Mouse (Mus musculus): ENCODE measurements at regions not wholly inside any gene's neighbourhood (a gene's known extent, or its start where the extent isn't known, plus 50 kb on each side); places are given as distances from the start of the nearest gene placed in this dataset.

DNA sequence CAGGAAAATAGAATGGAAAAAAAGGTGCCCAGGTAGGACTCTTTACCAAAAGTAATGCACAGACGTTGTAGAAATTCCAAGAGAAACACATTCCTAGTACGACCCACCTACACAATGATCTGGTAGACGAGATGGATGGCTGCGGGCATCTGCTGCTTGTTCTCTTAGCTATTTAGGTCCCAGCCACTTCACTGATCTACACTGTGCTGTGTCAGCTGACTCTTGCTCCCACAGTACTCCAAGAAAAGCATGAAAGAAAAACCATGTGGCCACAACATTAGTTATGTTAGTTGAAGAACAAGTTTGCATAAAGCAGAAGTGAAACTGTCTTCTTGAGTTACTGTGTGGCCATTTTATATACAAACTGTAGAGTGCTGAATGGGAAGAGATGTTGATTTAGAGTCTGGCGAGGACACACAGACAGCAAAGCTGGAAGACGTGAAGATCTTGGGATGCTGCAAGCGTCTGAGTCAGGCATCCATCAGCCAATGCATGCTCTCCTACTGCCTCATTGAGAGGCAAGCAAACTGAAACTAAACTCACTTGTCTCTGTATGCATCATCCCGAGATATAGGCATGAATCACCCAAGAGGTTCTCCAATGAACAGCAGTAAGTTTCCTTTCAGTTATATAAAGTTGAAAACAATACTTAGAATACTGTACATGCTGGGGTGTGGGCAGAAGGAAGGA is 626.6 kb downstream of the Dok5 start:
- Histone ChIP-seq H3K36me3 (no peaks in the 10 kb centered on the region), H3K27ac (replicated peaks) (no peak overlapping the region), H3K4me3 (no peak overlapping the region), H3K9ac (no peak overlapping the region), H3K27me3 (no peaks in the 10 kb centered on the region), H3K4me1 (replicated peaks) (no peaks in the 10 kb centered on the region), H3K4me2 (no peak overlapping the region), H3K9me3 (peaks cover 2% of the 10 kb centered on the region; the same call in 1 of the 2 replicates)
- 90% methylated on average over 8 of the region's 8 CpGs for WGBS
- ATAC-seq (ENCODE audit: low FRiP score, low read depth): no peak

DNA sequence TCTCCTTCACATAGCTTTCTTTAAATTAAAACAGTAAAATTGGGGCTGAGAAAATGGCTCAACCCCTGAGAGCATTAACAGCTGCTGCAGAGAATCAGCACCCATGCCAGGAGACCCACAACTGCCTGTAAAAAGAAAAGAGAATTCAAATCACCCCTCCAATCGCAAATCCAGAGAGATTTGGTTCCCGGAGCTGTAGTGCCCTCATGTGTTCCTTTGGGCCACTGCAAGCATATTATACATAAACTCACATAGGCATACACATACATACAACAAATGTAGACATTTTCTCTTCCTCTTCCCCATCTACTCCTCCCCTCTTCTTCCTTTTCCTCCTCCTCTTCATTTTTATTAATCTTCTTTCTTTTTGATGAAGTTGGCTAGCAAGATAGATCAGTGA is 616.5 kb downstream of the Dok5 start:
- Histone ChIP-seq H3K4me2 (no peak overlapping the region), H3K36me3 (no peaks in the 10 kb centered on the region), H3K27me3 (no peaks in the 10 kb centered on the region), H3K27ac (replicated peaks) (no peak overlapping the region), H3K9ac (no peak overlapping the region), H3K9me3 (no peaks in the 10 kb centered on the region), H3K4me3 (no peak overlapping the region), H3K4me1 (replicated peaks) (no peaks in the 10 kb centered on the region)
- WGBS: 93% methylated on average over 2 of the region's 2 CpGs
- ATAC-seq (ENCODE audit: low FRiP score, low read depth): no peak

DNA sequence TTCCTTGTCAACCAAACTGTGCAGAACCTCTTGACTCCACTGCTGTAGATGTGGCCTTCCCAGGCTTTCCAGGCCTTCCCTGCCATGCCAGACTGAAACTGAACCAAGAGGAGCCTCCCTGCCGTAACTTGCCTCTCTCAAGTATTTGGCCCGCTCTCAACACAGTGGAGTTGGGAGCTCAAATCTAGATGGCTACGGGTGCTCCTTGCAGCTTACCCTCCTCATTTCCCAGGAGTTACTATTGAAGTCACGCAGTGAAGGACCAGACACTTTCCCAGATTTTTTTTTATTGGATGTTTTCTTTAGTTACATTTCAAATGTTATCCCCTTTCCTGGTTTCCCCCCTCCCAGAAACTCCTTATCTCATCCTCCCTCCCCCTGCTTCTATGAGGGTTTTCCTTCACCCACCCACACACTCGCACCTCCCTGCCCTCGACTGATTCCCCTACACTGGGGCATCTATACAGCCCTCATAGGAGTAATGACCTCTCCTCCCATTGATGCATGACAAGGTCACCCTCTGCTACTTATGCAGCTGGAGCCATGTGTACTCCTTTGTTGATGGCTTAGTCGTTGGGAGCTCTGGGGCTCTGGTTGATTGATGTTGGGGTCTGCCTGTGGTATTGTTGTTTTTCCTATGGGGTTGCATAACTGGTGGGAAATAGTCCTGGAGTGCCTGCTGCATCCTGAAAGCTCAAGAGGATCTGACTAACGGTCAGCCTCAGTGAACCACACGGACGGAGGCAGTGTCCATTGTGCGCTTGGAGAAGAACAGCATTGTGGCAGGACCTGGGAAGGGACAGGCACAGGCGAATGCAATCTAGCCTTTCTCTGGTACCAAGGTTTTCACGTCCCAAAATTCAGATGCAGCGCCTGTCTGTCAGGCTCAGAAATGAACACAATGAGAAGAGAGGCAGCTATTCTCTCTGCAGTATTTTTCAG is 602.5 kb downstream of the Dok5 start:
- Histone ChIP-seq H3K4me3 (no peak overlapping the region), H3K9me3 (no peaks in the 10 kb centered on the region), H3K4me2 (no peak overlapping the region), H3K27ac (replicated peaks) (no peak overlapping the region), H3K27me3 (no peaks in the 10 kb centered on the region), H3K36me3 (no peaks in the 10 kb centered on the region), H3K4me1 (replicated peaks) (0 out of 2 replicates have a peak, but pooled peaks cover 6% of the 10 kb centered on the region), H3K9ac (no peak overlapping the region)
- WGBS: 37% methylated on average over 14 of the region's 14 CpGs
- no peak for ATAC-seq (ENCODE audit: low FRiP score, low read depth)

DNA sequence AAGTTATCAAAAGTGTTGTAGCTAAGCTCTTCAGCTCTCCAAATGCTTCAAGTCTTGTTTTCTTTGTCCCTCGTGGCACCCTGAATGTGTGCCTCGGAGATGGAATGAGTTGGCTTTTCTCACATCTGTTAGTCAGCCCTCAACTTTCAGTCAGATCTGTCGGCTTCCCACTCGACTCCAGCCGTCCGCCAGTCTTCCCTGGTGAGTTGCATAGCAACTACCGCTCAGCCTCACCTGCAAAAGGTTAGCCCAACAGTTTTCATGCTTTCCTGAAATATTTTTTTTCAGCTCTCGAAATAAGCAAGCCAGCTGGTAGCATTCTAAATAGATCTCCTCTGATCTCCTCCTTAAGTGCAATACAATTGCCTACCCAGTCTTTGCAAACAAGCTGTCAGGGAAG is 601.2 kb downstream of the Dok5 start:
- H3K9me3 ChIP-seq: no peaks in the 10 kb centered on the region
- H3K4me2 ChIP-seq: no peak overlapping the region
- H3K9ac ChIP-seq: no peak overlapping the region
- no peaks in the 10 kb centered on the region for H3K36me3 ChIP-seq
- H3K4me3 ChIP-seq: no peak overlapping the region
- no peak for ATAC-seq (ENCODE audit: low FRiP score, low read depth)
- no peak overlapping the region for H3K27ac ChIP-seq (replicated peaks)
- 87% methylated on average over 8 of the region's 8 CpGs for WGBS
- 0 out of 2 replicates have a peak, but pooled peaks cover 6% of the 10 kb centered on the region for H3K4me1 ChIP-seq (replicated peaks)
- H3K27me3 ChIP-seq: no peaks in the 10 kb centered on the region

DNA sequence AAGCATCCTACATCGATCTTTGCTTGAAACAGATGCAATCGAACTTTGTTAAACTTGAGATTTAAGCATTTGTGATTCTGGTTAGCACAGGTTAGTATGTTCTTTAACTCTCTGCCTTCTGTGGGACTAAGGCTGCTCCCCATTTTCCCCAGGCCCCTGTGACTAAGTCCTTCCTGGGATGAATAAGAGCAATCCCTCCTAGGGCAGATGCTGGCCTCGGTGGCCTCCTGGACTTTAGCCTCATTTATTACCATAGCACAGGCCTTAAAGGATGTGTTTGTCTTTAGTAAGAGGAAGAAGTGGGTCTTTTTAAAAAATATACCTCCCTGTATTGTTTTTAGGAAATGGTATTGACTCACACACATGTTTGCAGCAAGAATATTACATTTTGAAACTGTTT is 599.9 kb downstream of the Dok5 start:
- Histone ChIP-seq H3K9me3 (no peaks in the 10 kb centered on the region), H3K27ac (replicated peaks) (no peak overlapping the region), H3K4me3 (no peak overlapping the region), H3K36me3 (no peaks in the 10 kb centered on the region), H3K9ac (no peak overlapping the region), H3K4me2 (no peak overlapping the region), H3K4me1 (replicated peaks) (0 out of 2 replicates have a peak, but pooled peaks cover 6% of the 10 kb centered on the region), H3K27me3 (no peaks in the 10 kb centered on the region)
- no peak for ATAC-seq (ENCODE audit: low FRiP score, low read depth)
- WGBS: 98% methylated on average over 3 of the region's 3 CpGs

DNA sequence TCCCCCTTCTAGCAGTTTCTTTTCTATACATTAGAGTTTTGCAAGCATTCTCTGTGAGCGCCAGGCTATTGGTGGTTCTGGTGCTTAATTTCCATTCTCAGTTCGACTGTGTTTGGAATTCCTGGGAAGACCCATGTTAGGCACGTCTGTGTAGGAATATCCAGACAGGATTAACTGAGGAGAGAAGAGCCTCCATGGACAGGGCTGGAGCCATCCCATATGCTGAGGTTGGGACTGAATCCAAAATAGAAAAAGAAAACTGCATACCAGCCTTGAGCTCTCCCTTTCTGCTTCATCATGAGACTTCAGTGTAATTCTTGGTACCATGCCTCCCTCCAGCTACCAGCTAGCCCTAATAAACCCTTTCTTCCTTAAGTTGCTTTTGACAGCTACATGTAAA is 595.3 kb downstream of the Dok5 start:
- Histone ChIP-seq H3K4me1 (replicated peaks) (no peaks in the 10 kb centered on the region), H3K4me3 (no peak overlapping the region), H3K9me3 (no peaks in the 10 kb centered on the region), H3K36me3 (no peaks in the 10 kb centered on the region), H3K4me2 (no peak overlapping the region), H3K27ac (replicated peaks) (no peak overlapping the region), H3K27me3 (no peaks in the 10 kb centered on the region), H3K9ac (no peak overlapping the region)
- ATAC-seq (ENCODE audit: low FRiP score, low read depth): no peak
- 71% methylated on average over 3 of the region's 3 CpGs for WGBS

DNA sequence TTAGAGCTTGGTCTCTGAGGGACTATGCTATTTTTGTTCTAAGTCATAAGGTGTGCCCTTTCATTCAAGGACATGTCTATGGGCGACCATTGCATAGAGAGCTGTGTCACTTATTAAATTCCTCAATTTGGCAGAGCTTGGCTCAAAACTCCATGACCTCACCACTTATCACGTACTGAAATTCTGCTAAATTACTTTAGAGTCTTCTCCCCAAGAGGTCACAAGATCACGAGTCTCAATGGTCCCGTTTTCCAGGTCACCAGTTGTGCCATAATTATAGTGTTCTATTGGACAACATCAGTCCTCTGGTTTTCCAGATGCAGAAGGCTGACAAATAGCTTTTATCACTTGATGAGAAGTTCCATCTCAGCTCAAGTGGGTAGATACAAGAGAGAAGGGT is 576.9 kb downstream of the Dok5 start:
- Histone ChIP-seq H3K36me3 (no peaks in the 10 kb centered on the region), H3K27ac (replicated peaks) (no peak overlapping the region), H3K27me3 (no peaks in the 10 kb centered on the region), H3K9ac (no peak overlapping the region), H3K9me3 (no peaks in the 10 kb centered on the region), H3K4me1 (replicated peaks) (peaks cover 6% of the 10 kb centered on the region), H3K4me3 (no peak overlapping the region), H3K4me2 (no peak overlapping the region)
- 84% methylated on average over 4 of the region's 4 CpGs for WGBS
- no peak for ATAC-seq (ENCODE audit: low FRiP score, low read depth)

DNA sequence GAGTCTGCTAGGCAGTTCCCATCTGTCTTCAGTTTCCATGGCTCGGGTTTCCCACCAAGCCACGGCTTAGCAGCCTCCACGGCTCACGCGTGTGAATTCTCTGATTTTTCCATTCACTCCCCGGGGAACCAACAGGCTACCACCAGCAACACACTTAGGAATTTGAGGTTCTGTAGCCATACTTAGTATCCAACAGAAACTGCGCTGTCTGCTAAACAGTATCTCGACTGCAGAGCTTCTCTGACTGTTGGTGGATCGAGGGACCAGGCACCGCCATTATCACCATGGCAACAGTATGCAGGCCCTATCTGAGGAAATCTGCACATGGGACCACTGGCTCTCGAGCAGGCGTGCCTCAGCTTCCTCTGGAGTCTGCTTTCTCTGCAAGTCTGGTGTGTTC is 574.4 kb downstream of the Dok5 start:
- Histone ChIP-seq H3K27me3 (no peaks in the 10 kb centered on the region), H3K4me1 (replicated peaks) (peaks cover 6% of the 10 kb centered on the region), H3K9me3 (no peaks in the 10 kb centered on the region), H3K27ac (replicated peaks) (no peak overlapping the region), H3K36me3 (no peaks in the 10 kb centered on the region), H3K9ac (no peak overlapping the region), H3K4me3 (no peak overlapping the region), H3K4me2 (peak overlapping the region; percentile 32; the same call in 1 of the 2 replicates)
- peak; percentile 71 for ATAC-seq (ENCODE audit: low FRiP score, low read depth)
- 27% methylated on average over 12 of the region's 12 CpGs for WGBS

DNA sequence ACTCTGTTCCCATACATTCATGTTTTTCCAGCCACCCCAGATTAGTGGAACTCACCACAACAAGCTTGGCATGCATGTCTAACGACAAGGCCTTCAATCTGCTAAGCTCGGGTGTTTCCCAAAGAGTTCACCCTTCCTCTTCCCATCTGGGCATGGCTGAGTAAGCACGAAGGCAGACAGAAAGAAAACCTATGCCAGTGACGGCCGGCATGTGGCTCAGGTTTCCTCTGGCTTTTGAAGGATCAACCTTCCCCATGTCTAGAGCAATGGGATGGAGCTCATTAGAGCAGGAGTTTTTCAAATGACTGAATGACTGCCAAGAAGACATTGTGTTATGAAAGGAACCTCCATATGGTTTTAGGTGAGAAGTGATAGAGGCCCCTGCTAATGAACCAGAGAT is 566.9 kb downstream of the Dok5 start:
- no peaks in the 10 kb centered on the region for H3K36me3 ChIP-seq
- H3K9me3 ChIP-seq: no peaks in the 10 kb centered on the region
- whole genome bisulfite sequencing: 43% methylated on average over 5 of the region's 5 CpGs
- H3K4me3 ChIP-seq: no peak overlapping the region
- no peak for ATAC-seq (ENCODE audit: low FRiP score, low read depth)
- H3K27me3 ChIP-seq: no peaks in the 10 kb centered on the region
- H3K4me2 ChIP-seq: no peak overlapping the region
- no peaks in the 10 kb centered on the region for H3K4me1 ChIP-seq (replicated peaks)
- no peak overlapping the region for H3K27ac ChIP-seq (replicated peaks)
- H3K9ac ChIP-seq: no peak overlapping the region

DNA sequence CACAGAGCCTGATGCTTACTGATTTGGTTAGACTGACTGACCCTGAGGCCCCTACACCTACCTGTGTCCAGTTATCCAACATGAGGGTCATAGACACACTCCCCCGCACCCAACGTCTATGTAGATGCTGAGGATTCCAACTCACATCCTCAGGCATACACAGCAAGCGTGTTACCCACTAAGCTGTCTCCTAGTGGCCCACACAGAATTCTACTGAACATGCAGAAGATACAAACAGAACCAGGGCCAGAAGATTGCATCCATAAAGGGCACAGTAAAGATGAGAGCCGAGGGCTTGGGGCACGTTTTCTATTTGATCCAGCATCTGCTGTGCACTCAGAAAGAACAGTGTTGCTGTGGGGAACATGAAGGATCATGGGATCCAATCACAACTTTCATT is 564.0 kb downstream of the Dok5 start:
- no peak for ATAC-seq (ENCODE audit: low FRiP score, low read depth)
- WGBS: 90% methylated on average over 5 of the region's 5 CpGs
- Histone ChIP-seq H3K27me3 (no peaks in the 10 kb centered on the region), H3K4me3 (no peak overlapping the region), H3K9ac (no peak overlapping the region), H3K9me3 (no peaks in the 10 kb centered on the region), H3K36me3 (no peaks in the 10 kb centered on the region), H3K4me2 (no peak overlapping the region), H3K27ac (replicated peaks) (no peak overlapping the region), H3K4me1 (replicated peaks) (no peaks in the 10 kb centered on the region)

DNA sequence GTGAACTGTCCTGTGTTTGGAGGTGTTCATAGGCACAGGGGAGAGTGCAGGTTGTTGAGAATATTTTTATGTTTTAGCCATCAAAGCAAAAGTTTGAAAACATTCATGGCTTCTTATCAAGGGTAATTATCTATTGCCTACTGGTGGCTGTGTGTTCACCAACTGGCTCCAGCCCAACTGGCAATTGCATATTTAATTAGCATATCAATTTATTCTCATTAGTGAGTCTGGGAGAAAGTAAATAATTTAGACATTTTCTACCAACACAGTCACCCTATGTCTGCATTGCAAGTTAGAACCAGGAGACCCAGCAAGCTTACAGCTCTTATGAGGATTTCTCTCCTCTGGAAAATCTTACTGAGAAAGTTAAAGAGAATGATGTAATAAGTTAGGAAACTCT is 561.0 kb downstream of the Dok5 start:
- Histone ChIP-seq H3K4me3 (no peak overlapping the region), H3K27ac (replicated peaks) (no peak overlapping the region), H3K9ac (no peak overlapping the region), H3K27me3 (no peaks in the 10 kb centered on the region), H3K4me2 (no peak overlapping the region), H3K4me1 (replicated peaks) (no peaks in the 10 kb centered on the region), H3K36me3 (no peaks in the 10 kb centered on the region), H3K9me3 (no peaks in the 10 kb centered on the region)
- no peak for ATAC-seq (ENCODE audit: low FRiP score, low read depth)

DNA sequence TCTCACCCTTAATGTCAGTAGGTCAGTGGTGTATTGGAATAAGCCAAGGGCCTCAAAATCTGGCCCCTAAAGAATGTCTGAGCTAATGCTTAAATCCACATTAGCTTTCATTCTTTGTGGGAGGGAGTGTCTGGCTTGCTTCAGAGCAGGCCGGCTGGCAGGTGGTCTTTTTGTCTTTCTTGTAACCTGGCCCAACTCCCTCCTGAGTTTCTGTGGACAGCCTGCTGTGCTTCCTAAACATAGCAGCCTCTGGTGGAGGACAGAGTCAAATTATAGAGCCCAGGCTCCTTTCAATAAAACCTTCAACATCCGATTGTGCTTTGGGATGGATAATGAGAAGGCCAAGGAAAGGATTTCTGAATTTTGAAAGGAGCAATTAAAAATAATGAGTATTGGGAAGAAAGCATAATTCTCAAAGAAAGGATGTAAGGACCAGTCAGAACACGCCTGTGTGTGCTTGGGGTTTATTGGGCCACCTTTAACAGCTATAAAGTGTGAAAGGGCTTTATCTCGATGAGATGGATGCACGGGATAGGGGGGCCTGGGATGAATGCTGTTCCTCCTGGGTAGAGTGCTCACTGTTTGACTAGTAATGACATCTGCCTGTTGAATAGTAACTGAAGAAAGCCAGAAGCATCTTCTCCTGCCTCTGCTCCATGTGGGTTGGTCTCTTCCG is 554.2 kb downstream of the Dok5 start:
- ATAC-seq (ENCODE audit: low FRiP score, low read depth): no peak
- Histone ChIP-seq H3K27me3 (no peaks in the 10 kb centered on the region), H3K9me3 (no peaks in the 10 kb centered on the region), H3K36me3 (no peaks in the 10 kb centered on the region), H3K4me3 (no peak overlapping the region), H3K27ac (replicated peaks) (no peak overlapping the region), H3K4me2 (no peak overlapping the region), H3K4me1 (replicated peaks) (no peaks in the 10 kb centered on the region), H3K9ac (no peak overlapping the region)
- 29% methylated on average over 6 of the region's 6 CpGs for WGBS
